Mouse (Mus musculus) thymus, adult 2 months (tissue): Measurements from ENCODE around the gene Zfp462.

Source experiments
- CTCF ChIP-seq: fragments of 200-500 bp; IDR thresholded peaks from 2 replicates; pipeline ENCODE4 v1.5.1; 2012; ENCODE audit warnings: mild to moderate bottlenecking, control low read depth, low read length, moderate library complexity, borderline replicate concordance; ENCODE audit not compliant: control insufficient read depth, poor library complexity, insufficient read depth; ENCODE audit errors: extremely low read depth
- POLR2A ChIP-seq: fragments of 200-500 bp; IDR thresholded peaks from 2 replicates; pipeline ENCODE4 v1.6.1; 2012; ENCODE audit warnings: mild to moderate bottlenecking, low read length, control low read depth, moderate library complexity; ENCODE audit not compliant: control insufficient read depth, poor library complexity, insufficient read depth; ENCODE audit errors: extremely low read depth

- no peak for TF ChIP-seq CTCF
- no peak for TF ChIP-seq POLR2A
These were observed 85.6 kb downstream of the Zfp462 start for GRCm38 (mm10) chr4:55030401-55030800.
